Mouse (Mus musculus): Measurements from ENCODE around the gene Ntm. TPM values are rescaled to one million over a fixed set of nuclear protein-coding genes. Genes with fewer than 3 reads are reported as not detected.

Ntm gene
- total RNA-seq, 4 experiments from 2014 or later = 0.46 to 1.4 (median 1.1) TPM

- DNase-seq = no peak
These were observed 78.9 kb downstream of the Ntm start for GRCm38 (mm10) chr9:29884062-29884461.

DNA sequence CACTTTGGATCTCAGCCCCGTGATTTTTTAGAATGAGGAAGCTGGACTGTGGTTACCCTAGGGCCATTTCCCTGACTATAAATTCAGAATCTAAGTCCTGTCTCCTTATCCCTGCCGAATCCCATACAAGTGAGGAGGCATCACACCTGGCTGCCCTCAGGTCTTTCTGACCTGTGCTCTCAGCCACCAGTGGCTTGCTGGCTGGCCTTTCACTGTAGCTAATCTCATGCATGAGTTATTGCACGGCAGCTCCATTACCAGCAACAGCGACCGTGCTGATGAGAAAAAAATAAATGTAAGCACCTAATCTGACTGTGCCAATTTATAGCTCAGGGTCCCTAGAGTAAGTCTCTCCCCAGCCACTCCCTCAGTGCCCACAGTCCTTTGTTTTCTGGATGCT lies 81.3 kb downstream of the Ntm start:
- no peak for DNase-seq

- no peak for DNase-seq
These were observed 85.4 kb downstream of the Ntm start for GRCm38 (mm10) chr9:29877583-29877982.

DNA sequence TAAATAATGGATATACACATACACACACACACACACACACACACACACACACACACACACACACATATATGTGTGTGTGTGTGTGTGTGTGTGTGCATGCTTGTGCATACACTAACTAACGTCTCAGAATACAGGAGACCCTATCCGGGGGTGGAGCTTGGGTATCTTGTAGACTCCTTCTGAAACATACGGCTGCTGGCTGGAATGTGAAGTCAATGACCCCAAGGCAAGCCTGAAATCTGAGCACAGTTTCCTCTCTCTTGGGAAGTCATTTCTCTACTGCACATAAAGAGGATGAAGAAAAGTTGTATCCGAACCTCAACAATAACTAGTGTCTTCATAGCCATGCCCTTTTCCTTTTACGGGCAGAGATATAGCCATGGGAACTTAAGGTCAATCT lies 95.2 kb downstream of the Ntm start:
- no peak for DNase-seq

GRCm38 (mm10) chr9:29866824-29867223 lies 96.1 kb downstream of the Ntm start:
- no peak for DNase-seq

GRCm38 (mm10) chr9:29866101-29866500 lies 96.8 kb downstream of the Ntm start:
- DNase-seq = no peak

DNA sequence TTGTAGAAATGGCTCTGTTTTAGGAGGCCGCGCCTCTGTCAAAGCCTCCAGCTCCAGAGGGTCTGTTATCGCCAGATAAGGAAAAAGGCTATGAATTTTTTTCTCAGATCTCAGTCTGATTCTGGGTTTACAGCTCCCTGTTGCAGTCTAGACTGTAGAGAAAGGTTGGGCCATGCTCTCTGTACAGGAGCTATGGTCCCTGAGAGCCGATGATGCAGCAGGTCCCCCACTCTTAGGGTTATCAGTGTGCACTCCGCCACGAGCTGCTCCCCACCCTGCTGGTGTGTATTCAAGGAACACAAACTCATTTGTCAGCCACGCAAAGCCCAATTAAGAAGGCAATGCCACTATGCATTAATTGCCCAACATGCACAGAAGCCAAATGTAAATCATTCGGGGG lies 97.4 kb downstream of the Ntm start:
- DNase-seq = no peak

DNA sequence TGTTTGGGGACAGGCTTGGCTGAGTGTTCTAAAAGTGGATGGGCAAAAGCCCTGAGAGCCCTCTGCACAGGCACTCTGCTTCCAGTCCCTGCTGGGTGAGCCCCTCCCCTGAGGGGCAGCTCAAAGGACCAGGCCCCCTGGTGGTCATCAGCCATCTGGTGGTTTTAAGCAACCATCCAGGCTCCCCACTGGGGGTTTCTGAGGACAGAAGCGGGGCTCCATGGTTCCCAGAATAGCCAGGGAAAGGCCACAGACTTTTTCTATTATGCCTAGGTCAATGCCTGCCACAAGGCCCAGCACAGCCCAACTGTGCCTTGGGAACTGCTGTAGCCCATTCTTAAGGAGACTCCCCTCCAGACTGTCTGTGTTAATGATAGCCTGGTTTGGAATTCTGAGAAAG lies 98.1 kb downstream of the Ntm start:
- no peak for DNase-seq

DNA sequence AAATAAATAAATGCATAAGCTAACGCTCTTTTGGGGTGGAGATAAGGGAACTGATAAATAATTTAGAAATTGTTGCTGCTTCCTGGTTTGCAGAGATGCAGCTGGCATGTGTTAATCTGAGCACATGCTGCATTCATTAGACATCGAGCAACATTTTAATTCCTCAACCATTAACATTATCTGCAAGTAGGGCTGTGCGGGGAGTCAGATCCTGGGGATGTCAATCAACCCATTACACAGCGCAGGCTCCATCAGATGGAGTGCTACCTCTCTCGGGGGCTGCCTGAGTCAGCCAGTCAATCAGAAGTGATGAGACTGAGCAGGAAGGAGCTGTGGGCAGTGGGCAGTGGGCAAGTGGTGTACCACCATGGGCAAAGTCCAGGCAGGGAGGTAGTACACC lies 100.5 kb downstream of the Ntm start:
- DNase-seq = no peak

GRCm38 (mm10) chr9:29859256-29860048 lies 103.5 kb downstream of the Ntm start:
- no peak for DNase-seq

DNA sequence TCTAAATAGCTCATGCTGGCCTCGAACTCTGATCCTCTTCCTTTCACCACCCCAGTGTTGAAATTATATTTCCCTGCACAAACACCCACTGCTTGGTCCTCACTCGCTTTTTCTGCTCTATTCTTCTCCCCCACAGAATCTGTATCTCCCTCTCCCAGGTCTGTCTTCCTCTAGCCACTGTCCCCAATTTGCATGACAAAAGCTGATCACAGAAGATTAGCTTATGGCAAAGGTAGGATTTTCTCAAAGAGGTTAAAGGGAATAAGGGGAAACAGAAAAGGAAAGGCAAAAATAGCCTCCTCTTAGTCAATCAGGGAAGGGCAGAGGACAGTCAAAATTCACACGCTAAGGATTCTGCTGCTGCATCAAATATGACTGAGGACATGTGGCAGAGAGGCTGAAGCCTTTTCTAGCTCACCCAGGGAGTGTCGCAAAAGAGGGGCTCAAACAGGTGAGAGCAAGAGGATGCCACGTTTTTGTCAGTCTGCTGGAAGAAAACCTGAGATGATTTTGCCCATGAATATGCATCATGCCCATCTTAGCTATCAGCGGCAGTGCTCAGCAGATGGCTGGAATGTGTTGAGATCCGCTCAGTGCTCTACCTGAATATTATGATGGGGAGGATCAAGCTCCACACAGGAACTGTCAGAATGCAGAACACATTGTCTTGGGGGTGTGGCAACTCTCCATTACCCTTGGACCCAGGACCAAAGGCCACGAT lies 114.0 kb downstream of the Ntm start:
- DNase-seq = no peak

GRCm38 (mm10) chr9:29837344-29837743 lies 125.6 kb downstream of the Ntm start:
- no peak for DNase-seq

GRCm38 (mm10) chr9:29834911-29835310 lies 128.0 kb downstream of the Ntm start:
- peak; percentile 9 for DNase-seq

DNA sequence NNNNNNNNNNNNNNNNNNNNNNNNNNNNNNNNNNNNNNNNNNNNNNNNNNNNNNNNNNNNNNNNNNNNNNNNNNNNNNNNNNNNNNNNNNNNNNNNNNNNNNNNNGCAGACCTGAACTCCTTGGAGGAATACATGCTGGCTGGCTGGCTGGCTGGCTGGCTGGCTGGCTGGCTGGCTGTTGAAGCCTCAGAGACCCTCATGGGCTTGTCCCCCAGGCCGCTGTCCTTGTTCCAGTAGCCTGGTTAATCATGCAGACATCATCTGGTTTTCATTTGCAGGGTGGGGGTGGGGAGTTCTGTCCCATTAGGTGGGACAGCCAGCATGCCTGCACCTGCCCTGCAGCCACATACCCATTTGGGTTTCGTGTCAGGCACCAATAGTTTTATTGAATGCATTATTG lies 129.2 kb downstream of the Ntm start:
- no peak for DNase-seq

DNA sequence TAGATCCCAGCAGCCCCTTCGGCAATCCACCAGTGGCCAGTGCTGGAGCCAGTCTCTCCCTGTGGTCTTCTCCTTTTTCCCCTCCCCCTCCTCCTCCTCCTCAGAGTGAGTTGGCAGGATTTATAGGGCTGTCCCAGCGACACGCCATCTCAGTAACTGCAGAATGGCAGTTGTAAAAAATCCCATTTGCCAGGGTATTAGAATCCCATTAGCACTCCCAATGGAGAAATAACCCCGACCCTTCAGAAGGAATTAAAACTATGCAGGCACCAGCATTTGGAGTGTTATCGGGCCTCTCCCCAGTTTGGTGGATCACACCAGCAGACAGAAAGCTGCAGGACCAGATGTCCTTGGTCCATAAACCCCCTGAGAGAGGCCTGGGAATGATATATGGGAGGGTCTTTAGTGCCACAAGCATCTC lies 135.7 kb downstream of the Ntm start:
- no peak for DNase-seq

- no peak for DNase-seq
These were observed 137.7 kb downstream of the Ntm start for GRCm38 (mm10) chr9:29825236-29825635.

GRCm38 (mm10) chr9:29823716-29824115 lies 139.2 kb downstream of the Ntm start:
- DNase-seq = no peak

DNA sequence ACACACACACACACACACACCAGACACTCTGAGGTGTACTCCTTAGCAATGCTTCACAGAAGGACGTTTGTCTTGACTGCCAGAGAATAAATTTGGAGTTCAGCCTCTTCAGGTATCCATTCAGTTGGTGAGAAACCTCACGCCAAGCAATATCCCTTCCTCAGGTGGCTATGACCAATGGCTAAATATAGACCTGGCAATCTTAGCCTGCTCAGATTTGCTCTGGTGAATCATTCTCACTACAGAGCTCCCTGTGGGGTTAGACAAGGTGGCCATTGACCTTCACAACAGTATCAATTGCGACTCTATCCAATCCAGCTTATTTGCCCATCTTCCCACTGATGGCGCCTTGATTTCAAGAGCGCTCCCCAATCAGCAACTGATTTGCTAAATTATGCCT lies 150.3 kb downstream of the Ntm start:
- no peak for DNase-seq

DNA sequence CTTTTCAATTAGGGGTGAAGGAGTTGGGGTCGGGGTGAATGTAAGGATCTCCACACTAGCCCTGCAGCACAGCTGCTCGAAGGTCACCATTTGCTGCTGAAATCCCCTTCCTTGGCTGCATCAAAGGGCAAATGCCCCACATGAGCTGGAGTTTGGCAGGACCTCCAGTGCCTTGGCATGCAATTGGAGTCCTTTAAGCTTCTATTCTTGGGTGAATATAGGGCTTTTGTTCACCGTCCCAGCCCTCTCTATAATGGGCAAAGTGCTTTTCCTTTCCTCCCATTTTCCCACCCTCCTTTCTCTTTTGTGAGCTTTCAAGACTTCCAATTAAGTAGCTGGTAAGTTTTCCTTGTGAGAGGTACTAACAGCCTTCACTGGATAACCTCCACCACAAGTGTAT lies 156.2 kb downstream of the Ntm start:
- DNase-seq = no peak

DNA sequence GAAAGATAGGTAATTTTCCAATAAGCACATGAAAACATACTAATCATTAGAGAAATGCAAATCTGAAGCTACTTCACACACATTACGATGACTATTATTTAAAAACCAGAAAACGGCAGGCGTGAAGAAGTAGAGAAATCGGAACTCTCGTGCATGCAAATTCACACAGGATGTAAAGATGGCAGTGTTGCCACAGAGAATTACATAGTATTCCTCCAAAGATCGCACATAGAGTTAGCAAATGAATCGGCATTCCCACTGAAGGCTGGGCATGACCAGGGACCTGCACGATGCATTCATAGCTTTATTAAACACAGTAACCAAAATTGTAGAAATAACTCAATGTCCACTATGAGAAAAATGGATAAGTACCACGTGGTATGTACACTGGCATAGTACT lies 158.5 kb downstream of the Ntm start:
- no peak for DNase-seq

- DNase-seq = no peak
These were observed 159.1 kb downstream of the Ntm start for GRCm38 (mm10) chr9:29803738-29804285.

DNA sequence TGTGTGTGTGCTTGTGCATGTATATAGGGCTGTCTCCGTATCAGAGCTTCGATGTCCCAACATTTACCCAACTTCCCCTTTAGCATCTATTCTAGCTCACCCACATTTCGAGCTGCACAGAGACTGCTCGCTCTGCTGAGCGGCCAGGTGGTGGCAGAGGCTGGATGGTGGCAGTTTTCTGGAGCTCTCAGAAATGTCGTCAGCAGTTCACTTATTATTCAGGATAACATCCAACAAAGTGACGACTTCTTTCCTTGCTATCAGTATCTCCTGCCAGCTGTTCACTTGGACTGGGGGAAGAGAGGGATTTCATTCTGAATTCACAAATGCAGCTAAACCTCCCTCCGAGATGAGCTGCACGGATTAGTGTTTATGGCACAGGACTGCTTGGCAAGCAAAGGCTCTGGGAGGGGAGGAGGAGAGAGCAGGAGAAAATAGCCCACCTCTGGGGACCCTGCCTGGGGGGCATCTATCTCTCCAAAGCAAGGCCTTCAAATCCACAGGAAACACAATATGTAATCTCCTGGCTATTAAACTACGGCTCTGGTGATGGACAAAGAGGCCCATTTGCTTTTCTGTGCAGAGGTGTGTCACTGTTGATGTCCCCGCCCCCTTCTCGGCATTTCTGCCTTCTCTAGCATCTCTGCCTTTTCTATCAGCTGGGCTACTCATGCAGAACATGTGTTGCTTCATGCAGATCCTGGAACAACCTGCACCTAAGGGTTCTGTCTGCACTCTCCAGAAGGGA lies 159.8 kb downstream of the Ntm start:
- no peak for DNase-seq

GRCm38 (mm10) chr9:29802071-29802705 lies 160.8 kb downstream of the Ntm start:
- no peak for DNase-seq

All from adrenal gland, adult 8-10 months (tissue).